Mouse (Mus musculus): ENCODE data around the gene Cers4. TPM values are rescaled to one million over a fixed set of nuclear protein-coding genes. Genes with fewer than 3 reads are reported as not detected.

Gene Cers4
- polyA plus RNA-seq, 2 experiments, result 17.9 to 30.0 TPM

DNA sequence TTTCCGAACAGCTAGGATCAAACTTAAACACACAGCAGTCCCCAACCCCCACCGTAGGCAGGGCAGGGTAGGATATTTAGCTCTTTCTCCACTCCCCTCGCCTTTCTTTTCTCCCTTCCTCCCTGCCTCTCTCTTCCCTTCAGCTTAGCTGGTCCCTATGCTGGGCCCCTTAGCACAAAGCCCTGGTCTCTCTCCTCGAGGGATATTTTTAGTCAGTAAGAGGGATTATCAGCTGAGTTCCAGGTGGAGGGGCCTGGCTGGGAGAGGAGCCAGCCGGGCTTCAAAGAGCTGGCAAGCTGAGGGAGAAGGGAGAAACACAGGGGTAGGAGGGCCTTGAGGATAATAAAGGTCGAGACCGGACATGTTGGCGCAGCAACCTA lies 19.3 kb downstream of the Cers4 start:
- peak overlapping the region; percentile 59 for H3K27ac ChIP-seq (replicated peaks; ENCODE audit: low read depth, low read length)

DNA sequence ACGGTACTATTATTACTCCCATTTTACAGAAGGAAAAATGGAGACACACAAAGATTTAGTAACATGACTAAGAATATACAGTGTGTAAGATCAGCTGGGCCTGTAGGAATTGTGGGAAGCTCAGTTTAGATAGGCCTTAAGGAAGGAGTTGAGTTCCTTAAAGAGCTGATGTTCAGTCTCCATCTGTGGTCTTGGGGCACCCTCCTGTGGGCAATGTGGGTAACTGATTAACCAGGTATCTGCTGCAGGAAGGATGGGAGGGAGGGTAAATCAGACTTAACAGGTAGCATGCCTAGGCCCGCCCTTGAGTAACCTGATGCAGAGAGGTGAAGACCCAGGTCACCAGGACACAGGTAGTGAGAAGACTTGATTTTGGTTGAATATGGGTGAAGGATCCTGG lies 23.3 kb downstream of the Cers4 start:
- DNase-seq (ENCODE audit: low spot score), result peak; percentile 33
- no peak for TF ChIP-seq POLR2A (IDR thresholded peaks at IDR 0.05; ENCODE audit: borderline replicate concordance, extremely low read depth, insufficient read depth, insufficient read length)
- Histone ChIP-seq H3K4me1 (ENCODE audit: control insufficient read depth, insufficient read depth, low read length) (peaks cover 12% of the 10 kb centered on the region; the same call in 1 of the 2 replicates), H3K4me2 (replicated peaks; ENCODE audit: low read depth, low read length, severe bottlenecking) (no peak overlapping the region), H3K27ac (replicated peaks; ENCODE audit: low read depth, low read length) (no peak overlapping the region), H3K4me3 (replicated peaks; ENCODE audit: low read length) (no peak overlapping the region), H3K27me3 (ENCODE audit: control insufficient read depth, insufficient read depth, low read length) (no peaks in the 10 kb centered on the region), H3K9me3 (ENCODE audit: control insufficient read depth, low read length) (no peaks in the 10 kb centered on the region), H3K36me3 (ENCODE audit: control insufficient read depth, insufficient read depth, low read length) (peaks cover 14% of the 10 kb centered on the region), H3K9ac (ENCODE audit: low read depth, low read length, severe bottlenecking) (no peak overlapping the region)
- 0 out of 2 replicates have a peak, but pooled peaks have one; percentile 38 for ATAC-seq (ENCODE audit: low FRiP score, low read depth)
- 82% methylated on average over 2 of the region's 2 CpGs for WGBS

More for the DNA sequence above, 19.3 kb downstream of the Cers4 start:
- peaks cover under 1% of the 10 kb centered on the region; the same call in 1 of the 2 replicates for H3K36me3 ChIP-seq (ENCODE audit: control insufficient read depth, insufficient read depth, low read length)
- DNase-seq (ENCODE audit: low spot score) (peak; percentile 25), ATAC-seq (ENCODE audit: low FRiP score, low read depth) (peak; percentile 80)
- no peak overlapping the region for H3K4me3 ChIP-seq (replicated peaks; ENCODE audit: low read length)
- peaks cover 14% of the 10 kb centered on the region; the same call in 1 of the 2 replicates for H3K4me1 ChIP-seq (ENCODE audit: control insufficient read depth, insufficient read depth, low read length)
- WGBS, result 18% methylated on average over 8 of the region's 8 CpGs
- H3K4me2 ChIP-seq (replicated peaks; ENCODE audit: low read depth, low read length, severe bottlenecking), result no peak overlapping the region
- H3K9ac ChIP-seq (ENCODE audit: low read depth, low read length, severe bottlenecking), result 0 out of 2 replicates have a peak overlapping the region, but pooled peaks have one; percentile 21
- H3K9me3 ChIP-seq (ENCODE audit: control insufficient read depth, low read length), result no peaks in the 10 kb centered on the region
- no peaks in the 10 kb centered on the region for H3K27me3 ChIP-seq (ENCODE audit: control insufficient read depth, insufficient read depth, low read length)
- no peak for TF ChIP-seq POLR2A (IDR thresholded peaks at IDR 0.05; ENCODE audit: borderline replicate concordance, extremely low read depth, insufficient read depth, insufficient read length)

DNA sequence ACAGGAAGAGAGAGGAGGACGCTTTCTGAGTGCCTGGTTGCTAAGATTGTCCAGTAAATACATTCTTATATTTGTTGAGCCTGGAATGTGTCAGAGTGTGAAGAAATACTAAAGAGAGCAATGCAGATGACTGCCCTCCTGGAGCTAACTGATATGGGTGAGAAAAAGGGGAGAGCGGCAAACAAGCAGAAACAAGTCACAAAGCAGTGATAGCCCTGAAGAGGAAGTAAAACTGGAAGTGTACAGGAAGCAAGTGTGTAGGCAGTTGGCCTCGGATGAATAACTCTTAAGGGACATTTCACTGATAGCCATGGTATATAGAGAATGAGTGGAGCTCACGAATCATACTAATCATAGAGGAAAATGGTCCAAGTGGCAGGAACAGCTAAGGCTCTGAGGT lies 28.6 kb downstream of the Cers4 start:
- Histone ChIP-seq H3K4me3 (replicated peaks; ENCODE audit: low read length) (no peak overlapping the region), H3K27ac (replicated peaks; ENCODE audit: low read depth, low read length) (no peak overlapping the region), H3K9me3 (ENCODE audit: control insufficient read depth, low read length) (no peaks in the 10 kb centered on the region), H3K36me3 (ENCODE audit: control insufficient read depth, insufficient read depth, low read length) (peaks cover 24% of the 10 kb centered on the region), H3K9ac (ENCODE audit: low read depth, low read length, severe bottlenecking) (no peak overlapping the region), H3K4me2 (replicated peaks; ENCODE audit: low read depth, low read length, severe bottlenecking) (no peak overlapping the region), H3K27me3 (ENCODE audit: control insufficient read depth, insufficient read depth, low read length) (no peaks in the 10 kb centered on the region), H3K4me1 (ENCODE audit: control insufficient read depth, insufficient read depth, low read length) (no peaks in the 10 kb centered on the region)
- DNase-seq (ENCODE audit: low spot score) (no peak), ATAC-seq (ENCODE audit: low FRiP score, low read depth) (no peak)
- 87% methylated on average over 4 of the region's 4 CpGs for WGBS
- no peak for TF ChIP-seq POLR2A (IDR thresholded peaks at IDR 0.05; ENCODE audit: borderline replicate concordance, extremely low read depth, insufficient read depth, insufficient read length)

DNA sequence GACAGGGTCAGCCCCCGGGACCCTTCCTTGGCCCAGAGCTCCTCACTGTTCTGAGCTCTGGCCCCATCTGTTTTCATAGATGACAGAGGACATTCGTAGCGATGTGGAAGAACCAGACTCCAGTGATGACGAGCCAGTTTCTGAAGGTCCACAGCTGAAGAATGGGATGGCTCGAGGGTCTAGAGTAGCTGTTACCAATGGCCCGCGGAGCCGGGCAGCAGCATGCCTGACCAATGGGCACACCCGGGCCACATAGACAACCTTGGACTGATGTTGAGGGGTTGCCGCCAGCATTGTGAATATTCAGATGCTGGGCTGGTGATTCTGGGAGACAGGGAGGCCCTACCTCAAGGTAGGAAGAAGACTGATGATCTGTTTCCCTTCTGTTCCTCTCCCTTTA lies 30.7 kb downstream of the Cers4 start:
- no peak overlapping the region for H3K4me3 ChIP-seq (replicated peaks; ENCODE audit: low read length)
- no peaks in the 10 kb centered on the region for H3K9me3 ChIP-seq (ENCODE audit: control insufficient read depth, low read length)
- H3K27ac ChIP-seq (replicated peaks; ENCODE audit: low read depth, low read length), result no peak overlapping the region
- ATAC-seq (ENCODE audit: low FRiP score, low read depth) (no peak), DNase-seq (ENCODE audit: low spot score) (no peak)
- H3K4me1 ChIP-seq (ENCODE audit: control insufficient read depth, insufficient read depth, low read length), result no peaks in the 10 kb centered on the region
- peaks cover 17% of the 10 kb centered on the region; the same call in 1 of the 2 replicates for H3K36me3 ChIP-seq (ENCODE audit: control insufficient read depth, insufficient read depth, low read length)
- no peak overlapping the region for H3K4me2 ChIP-seq (replicated peaks; ENCODE audit: low read depth, low read length, severe bottlenecking)
- H3K27me3 ChIP-seq (ENCODE audit: control insufficient read depth, insufficient read depth, low read length), result no peaks in the 10 kb centered on the region
- WGBS, result 95% methylated on average over 10 of the region's 10 CpGs
- TF ChIP-seq POLR2A (IDR thresholded peaks at IDR 0.05; ENCODE audit: borderline replicate concordance, extremely low read depth, insufficient read depth, insufficient read length), result no peak
- H3K9ac ChIP-seq (ENCODE audit: low read depth, low read length, severe bottlenecking), result no peak overlapping the region

Other genes starting within 250 kb of the Cers4 start
- 63.0 and 98.7 TPM in 2 replicates for gene Tgfbr3l, start 244.8 kb upstream of the Cers4 start, polyA plus RNA-seq (2012; rRNA removed)
- 4.6 and 5.3 TPM in 2 replicates for gene Tgfbr3l, start 244.8 kb upstream of the Cers4 start, polyA plus RNA-seq (2014; fragmentation: Nextera tagmentation; extraction: Ambion mirVana)
- 52.6 and 61.4 TPM in 2 replicates for gene Snapc2, start 239.9 kb upstream of the Cers4 start, polyA plus RNA-seq (2012; rRNA removed)
- gene Snapc2, start 239.9 kb upstream of the Cers4 start, polyA plus RNA-seq (2014; fragmentation: Nextera tagmentation; extraction: Ambion mirVana), result 50.6 and 55.8 TPM in 2 replicates
- gene Ctxn1, start 233.8 kb upstream of the Cers4 start, polyA plus RNA-seq (2012; rRNA removed), result 102 and 151 TPM in 2 replicates
- 54.9 and 62.4 TPM in 2 replicates for gene Ctxn1, start 233.8 kb upstream of the Cers4 start, polyA plus RNA-seq (2014; fragmentation: Nextera tagmentation; extraction: Ambion mirVana)
- gene Timm44, start 217.1 kb upstream of the Cers4 start, polyA plus RNA-seq (2012; rRNA removed), result 100 and 103 TPM in 2 replicates
- gene Timm44, start 217.1 kb upstream of the Cers4 start, polyA plus RNA-seq (2014; fragmentation: Nextera tagmentation; extraction: Ambion mirVana), result 69.1 and 75.8 TPM in 2 replicates
- 12.4 and 14.8 TPM in 2 replicates for gene Ccl25, start 167.8 kb upstream of the Cers4 start, polyA plus RNA-seq (2012; rRNA removed)
- gene Ccl25, start 167.8 kb upstream of the Cers4 start, polyA plus RNA-seq (2014; fragmentation: Nextera tagmentation; extraction: Ambion mirVana), result 11.4 and 11.5 TPM in 2 replicates
- 91.1 and 101 TPM in 2 replicates for gene Elavl1, start 167.6 kb upstream of the Cers4 start, polyA plus RNA-seq (2012; rRNA removed)
- 226 and 237 TPM in 2 replicates for gene Elavl1, start 167.6 kb upstream of the Cers4 start, polyA plus RNA-seq (2014; fragmentation: Nextera tagmentation; extraction: Ambion mirVana)
- gene Zfp958, start 120.1 kb downstream of the Cers4 start, polyA plus RNA-seq (2012; rRNA removed), result 3.2 and 5.4 TPM in 2 replicates
- 13.4 TPM in 2 replicates for gene Zfp958, start 120.1 kb downstream of the Cers4 start, polyA plus RNA-seq (2014; fragmentation: Nextera tagmentation; extraction: Ambion mirVana)

Measured in limb, embryonic 14.5 days (tissue).